Mouse (Mus musculus) left cerebral cortex, adult 2 months (tissue): Measurements from ENCODE around the gene Cnih4. TPM values are rescaled to one million over a fixed set of nuclear protein-coding genes. Genes with fewer than 3 reads are reported as not detected.

Experiments used
- DNase-seq, 2 experiments: peaks; one replicate each; pipeline ENCODE4 v3.0.0; 2021 to 2022; ENCODE audit warnings: low spot score in 2 of 2, mixed read lengths in 1 of 2; ENCODE audit errors: extremely low spot score in 1 of 2
- H3K27ac ChIP-seq: fragments of 200-600 bp; 2 replicates; pipeline ENCODE4 v1.8.1; 2022
- H3K4me3 ChIP-seq: fragments of 200-600 bp; 2 replicates; pipeline ENCODE4 v1.8.1; 2022
- CTCF ChIP-seq: fragments of 200-600 bp; IDR thresholded peaks from 2 replicates; pipeline ENCODE4 v1.8.1; 2022; ENCODE audit warnings: antibody characterized with exemption, mild to moderate bottlenecking, moderate library complexity
- intact Hi-C: fragments of 180-260 bp; cut with DNase I; formaldehyde crosslinking; loops from one replicate; pipeline ENCODE4 v1.15.1; 2025
- total RNA-seq, 2 experiments: library from RNA; stranded (reverse); gene quantifications; 2 replicates each; pipeline ENCODE4 v1.2.3; 2021

Gene Cnih4
- total RNA-seq, 2 experiments from 2014 or later = 27.3 to 29.0 TPM

- Histone ChIP-seq H3K27ac (no peak overlapping the region), H3K4me3 (no peak overlapping the region; the same call in 1 of the 2 replicates)
- no peak for DNase-seq
- no peak for TF ChIP-seq CTCF
- intact Hi-C loops = loop anchor here (5.0 kb wide), 1 partner anchor 338 kb away; the partner anchor contains the start of gene H3f3a
Measured at GRCm38 (mm10) chr1:181150431-181150826, 5.9 kb downstream of the Cnih4 start.

DNA sequence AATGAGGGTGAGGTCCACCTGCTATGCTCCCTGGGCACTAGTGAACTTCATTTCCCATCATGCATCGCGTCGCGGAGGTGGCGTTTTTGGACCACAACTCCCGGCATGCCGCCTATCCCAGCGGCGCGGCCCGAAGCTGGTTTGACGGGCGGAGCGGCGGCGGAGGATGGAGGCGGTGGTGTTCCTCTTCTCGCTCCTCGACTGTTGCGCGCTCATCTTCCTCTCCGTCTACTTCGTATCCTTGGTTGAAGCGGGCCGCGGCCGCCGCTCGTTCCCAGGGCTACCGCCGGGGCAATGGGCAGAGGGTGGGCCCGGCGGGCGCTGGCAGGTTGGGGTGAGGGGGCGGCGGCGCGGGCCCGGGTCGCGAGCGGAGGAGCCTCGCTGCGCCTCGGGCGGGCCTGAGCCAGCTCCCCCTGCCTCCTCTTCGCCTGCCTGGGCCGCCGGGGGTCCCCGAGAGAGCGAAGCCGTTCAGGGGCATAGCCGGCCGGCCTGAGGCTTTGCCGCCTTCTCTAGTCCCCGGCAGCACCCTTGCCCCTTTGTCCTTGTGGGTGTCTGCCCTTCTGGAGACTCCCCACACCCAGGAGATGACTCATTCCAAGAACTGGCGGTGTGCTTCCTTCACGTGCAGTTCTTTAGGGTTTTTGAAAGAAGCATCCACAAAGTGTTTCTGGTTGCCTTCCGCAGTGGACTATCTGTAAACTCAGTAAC, 6.5 kb downstream of the Cnih4 start:
- peak; percentile 89 to 91 for DNase-seq
- intact Hi-C loops = loop anchor here (5.0 kb wide), 1 partner anchor 339 kb away; the partner anchor contains the start of gene H3f3a

DNA sequence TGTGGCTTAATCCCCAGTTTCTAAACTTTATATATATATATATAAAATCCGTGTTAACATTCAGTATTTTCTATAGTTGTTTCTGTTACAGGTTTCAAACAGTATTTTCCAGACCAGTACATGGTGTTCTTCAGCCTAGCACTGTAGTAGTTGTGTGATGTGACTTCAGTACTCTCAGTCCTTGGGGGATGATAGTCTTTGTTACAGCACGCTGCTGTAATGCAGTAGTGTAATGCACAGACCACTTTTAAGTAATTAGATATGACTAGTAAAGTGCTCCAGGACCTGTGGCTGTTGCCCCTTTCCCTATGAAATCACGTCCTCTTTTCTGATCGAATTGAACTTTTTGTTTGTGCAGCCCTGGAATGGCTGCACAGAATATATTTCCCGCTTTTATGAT, 7.0 kb downstream of the Cnih4 start:
- H3K4me3 ChIP-seq = peak overlapping the region; percentile 76
- intact Hi-C loops = loop anchor here (5.0 kb wide), 1 partner anchor 339 kb away; the partner anchor contains the start of gene H3f3a
- DNase-seq = no peak
- H3K27ac ChIP-seq = no peak overlapping the region
- no peak for TF ChIP-seq CTCF

More for the DNA sequence above, 6.5 kb downstream of the Cnih4 start:
- no peak for TF ChIP-seq CTCF
- peak overlapping the region; percentile 76 for H3K4me3 ChIP-seq
- H3K27ac ChIP-seq = peak overlapping the region; percentile 82

- Histone ChIP-seq H3K27ac (no peak overlapping the region), H3K4me3 (no peak overlapping the region)
- DNase-seq = no peak
- intact Hi-C loops = no loop called here
- no peak for TF ChIP-seq CTCF
Measured at GRCm38 (mm10) chr1:181167816-181168215, 23.3 kb downstream of the Cnih4 start.

- Histone ChIP-seq H3K4me3 (no peak overlapping the region), H3K27ac (no peak overlapping the region)
- no peak for TF ChIP-seq CTCF
- intact Hi-C loops = no loop called here
- DNase-seq = no peak
Measured at GRCm38 (mm10) chr1:181168377-181168776, 23.9 kb downstream of the Cnih4 start.

- intact Hi-C loops = no loop called here
- no peak overlapping the region for H3K27ac ChIP-seq
- TF ChIP-seq CTCF = no peak
- H3K4me3 ChIP-seq = no peak overlapping the region
- DNase-seq = no peak
Measured at GRCm38 (mm10) chr1:181170210-181170609, 25.7 kb downstream of the Cnih4 start.

- intact Hi-C loops = no loop called here
- no peak for DNase-seq
- no peak for TF ChIP-seq CTCF
- no peak overlapping the region for H3K27ac ChIP-seq
- H3K4me3 ChIP-seq = no peak overlapping the region
Measured at GRCm38 (mm10) chr1:181188925-181189324, 44.4 kb downstream of the Cnih4 start.

DNA sequence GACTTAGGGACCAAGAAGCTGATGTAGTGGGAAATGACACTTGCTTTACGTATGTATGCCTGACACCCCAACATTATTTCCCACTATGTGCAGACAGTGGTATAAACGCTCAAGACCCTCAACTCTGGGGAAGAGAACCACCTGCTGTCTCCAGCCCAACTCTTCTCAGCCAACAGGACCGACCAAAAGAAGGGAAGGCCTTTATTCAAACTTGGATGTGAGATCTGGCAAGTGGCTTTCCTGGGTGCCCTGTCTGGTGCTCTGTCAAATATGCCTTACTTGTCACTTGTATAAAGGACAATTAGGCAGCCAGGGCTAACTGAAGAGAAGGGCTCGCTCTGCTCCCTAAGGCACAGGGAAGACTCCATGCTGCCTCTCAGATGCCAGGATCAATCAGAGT, 55.0 kb downstream of the Cnih4 start:
- intact Hi-C loops = no loop called here
- Histone ChIP-seq H3K4me3 (no peak overlapping the region), H3K27ac (no peak overlapping the region)
- no peak for DNase-seq
- TF ChIP-seq CTCF = no peak

DNA sequence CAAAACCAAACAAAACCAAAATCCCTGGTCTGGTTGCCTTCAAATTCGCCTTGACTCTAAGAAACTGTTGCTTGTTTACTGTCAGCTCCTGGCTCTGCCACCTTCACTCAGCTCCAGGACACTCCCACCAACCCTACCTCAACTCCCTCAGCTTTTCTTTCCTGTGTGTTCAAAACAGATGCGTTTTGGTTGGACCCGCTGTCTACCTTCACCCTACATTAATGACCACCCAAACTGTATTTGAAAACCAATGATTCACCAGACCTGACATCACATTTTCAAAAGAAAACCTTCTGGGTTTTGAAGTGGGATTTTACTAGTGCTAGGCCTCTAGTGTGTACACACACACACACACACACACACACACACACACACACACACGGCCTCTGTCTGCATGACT, 65.7 kb downstream of the Cnih4 start:
- intact Hi-C loops = loop anchor here (2.0 kb wide), 1 partner anchor 335 kb away; no protein-coding TSS in a partner anchor
- no peak overlapping the region for H3K27ac ChIP-seq
- H3K4me3 ChIP-seq = peak overlapping the region; percentile 81
- no peak for TF ChIP-seq CTCF
- DNase-seq = no peak

DNA sequence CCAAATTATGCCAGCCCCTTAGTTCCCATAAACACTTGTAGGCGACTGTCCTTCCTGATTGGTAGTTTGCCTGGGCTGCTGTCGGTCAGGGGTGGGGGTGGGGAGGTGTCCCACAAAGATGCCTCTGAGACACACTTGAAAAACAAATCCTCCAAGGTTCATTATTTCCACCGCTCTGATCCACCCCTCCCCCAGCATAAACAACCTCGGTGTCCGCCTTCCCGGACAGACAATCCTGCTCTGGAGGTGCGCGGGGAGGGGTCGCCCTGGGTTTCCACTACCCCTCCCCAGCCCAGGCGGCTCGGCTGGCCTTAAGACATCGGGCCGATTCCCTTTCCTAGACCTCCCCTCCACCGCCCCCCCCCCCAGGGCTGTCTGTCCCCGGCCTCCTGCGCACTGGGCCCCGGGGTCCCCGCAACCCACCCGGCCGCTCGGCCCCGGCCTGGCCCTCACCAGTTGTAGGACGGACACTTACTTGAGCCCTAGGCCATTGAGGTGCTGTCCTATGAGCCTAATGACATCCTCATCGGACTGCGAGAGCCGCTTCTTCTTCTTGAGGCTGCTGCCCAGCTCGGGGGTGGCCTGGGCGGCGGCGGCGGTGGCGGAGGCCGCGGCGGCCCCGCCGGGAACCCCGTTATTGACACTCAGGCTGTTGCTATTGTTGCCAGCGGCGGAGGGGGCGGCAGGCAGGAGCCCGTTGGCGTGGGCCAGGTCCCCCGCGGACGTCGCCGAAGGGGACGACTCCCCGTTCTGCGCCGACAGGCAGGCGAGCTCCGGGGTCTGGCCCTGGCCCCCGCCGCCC, 66.3 kb downstream of the Cnih4 start:
- peak; percentile 32 to 34 for DNase-seq
- no peak for TF ChIP-seq CTCF
- Histone ChIP-seq H3K27ac (peak overlapping the region; percentile 97), H3K4me3 (peak overlapping the region; percentile 81)
- intact Hi-C loops = loop anchor here (2.0 kb wide), 1 partner anchor 334 kb away; no protein-coding TSS in a partner anchor

- peak in 1 of 2 experiments; percentile 29 for DNase-seq
- peak overlapping the region; percentile 97 for H3K27ac ChIP-seq
- intact Hi-C loops = loop anchor here (2.0 kb wide), 1 partner anchor 333 kb away; no protein-coding TSS in a partner anchor
- H3K4me3 ChIP-seq = peak overlapping the region; percentile 81
- no peak for TF ChIP-seq CTCF
Measured at GRCm38 (mm10) chr1:181211403-181211919, 67.0 kb downstream of the Cnih4 start.
